Mouse (Mus musculus) heart, embryonic 11.5 days (tissue): ENCODE results near the gene Gdf11. TPM values are rescaled to one million over a fixed set of nuclear protein-coding genes. Genes with fewer than 3 reads are reported as not detected.

ENCODE experiments used
- ATAC-seq: fragments of 200-750 bp; cut with Nextera tagmentation; replicated peaks from 2 replicates; pipeline ENCODE4 v1.8.0; 2017; ENCODE audit warnings: moderate library complexity; ENCODE audit not compliant: insufficient number of reproducible peaks, low FRiP score, low TSS enrichment
- H3K27ac ChIP-seq: fragments of 300-500 bp; sonication (generic); 2 replicates; pipeline ENCODE4 v1.5.1; 2014; ENCODE audit warnings: mild to moderate bottlenecking, low read depth, low read length
- H3K27me3 ChIP-seq: fragments of 300-500 bp; sonication (generic); 2 replicates; pipeline ENCODE4 v1.6.1; 2014; ENCODE audit warnings: mild to moderate bottlenecking, low read length, mixed read lengths; ENCODE audit not compliant: control insufficient read depth, insufficient read depth
- H3K36me3 ChIP-seq: fragments of 300-500 bp; sonication (generic); 2 replicates; pipeline ENCODE4 v1.6.1; 2014; ENCODE audit warnings: mild to moderate bottlenecking, low read length, moderate library complexity, mixed read lengths; ENCODE audit not compliant: control insufficient read depth, insufficient read depth
- H3K4me1 ChIP-seq: fragments of 300-500 bp; sonication (generic); 2 replicates; pipeline ENCODE4 v1.6.1; 2014; ENCODE audit warnings: low read length; ENCODE audit not compliant: control insufficient read depth, insufficient read depth
- H3K4me2 ChIP-seq: fragments of 300-500 bp; sonication (generic); 2 replicates; pipeline ENCODE4 v1.6.1; 2014; ENCODE audit warnings: mild to moderate bottlenecking, moderate library complexity
- H3K4me3 ChIP-seq: fragments of 300-500 bp; sonication (generic); 2 replicates; pipeline ENCODE4 v1.5.1; 2014; ENCODE audit warnings: low read depth, low read length
- H3K9ac ChIP-seq: fragments of 300-500 bp; sonication (generic); 2 replicates; pipeline ENCODE4 v1.6.1; 2014; ENCODE audit warnings: mild to moderate bottlenecking, low read depth, low read length, moderate library complexity
- H3K9me3 ChIP-seq: fragments of 300-500 bp; sonication (generic); replicated peaks from 2 replicates; pipeline ENCODE4 v1.6.1; 2016; ENCODE audit warnings: low read length; ENCODE audit not compliant: control insufficient read depth
- WGBS: fragments of 180-500 bp; shearing (Covaris S2); extraction: QIAGEN DNeasy Blood & Tissue Kit; methylation state at CpG from one replicate; pipeline ENCODE4 v1.1.7; 2014; ENCODE audit not compliant: insufficient replicate concordance; 5-methylcytosine and 5-hydroxymethylcytosine counted together
- polyA plus RNA-seq: library from polyadenylated mRNA; unstranded; fragments of >200 nt; fragmentation: Nextera tagmentation; extraction: Ambion mirVana; gene quantifications from 2 replicates; pipeline ENCODE4 v1.2.1, GENCODE M21; 2014

Gdf11 gene
- polyA plus RNA-seq, 1 experiment from 2014 or later: 4.1 TPM

GRCm38 (mm10) chr10:128921883-128922821 lies 30.6 kb upstream of the Gdf11 start:
- Histone ChIP-seq H3K4me1 (peaks cover 13% of the 10 kb centered on the region), H3K9me3 (no peaks in the 10 kb centered on the region), H3K27me3 (no peaks in the 10 kb centered on the region), H3K27ac (no peak overlapping the region), H3K36me3 (peaks cover 3% of the 10 kb centered on the region; the same call in 1 of the 2 replicates), H3K4me2 (peak overlapping the region; percentile 90), H3K9ac (peak overlapping the region; percentile 90), H3K4me3 (peak overlapping the region; percentile 90)
- ATAC-seq: no peak; the same call in 1 of the 2 replicates
- WGBS: 69% methylated on average over 16 of the region's 16 CpGs

GRCm38 (mm10) chr10:128921251-128921650 lies 29.7 kb upstream of the Gdf11 start:
- Histone ChIP-seq H3K4me3 (no peak overlapping the region), H3K4me1 (peaks cover 13% of the 10 kb centered on the region), H3K4me2 (no peak overlapping the region), H3K27ac (peak overlapping the region; percentile 35; the same call in 1 of the 2 replicates), H3K36me3 (peaks cover 3% of the 10 kb centered on the region; the same call in 1 of the 2 replicates), H3K27me3 (no peaks in the 10 kb centered on the region), H3K9me3 (no peaks in the 10 kb centered on the region), H3K9ac (no peak overlapping the region)
- no peak for ATAC-seq
- WGBS: 41% methylated on average over 1 of the region's 1 CpGs

- Histone ChIP-seq H3K27me3 (no peaks in the 10 kb centered on the region), H3K36me3 (peaks cover 3% of the 10 kb centered on the region; the same call in 1 of the 2 replicates), H3K9me3 (no peaks in the 10 kb centered on the region), H3K27ac (no peak overlapping the region), H3K4me1 (peaks cover 13% of the 10 kb centered on the region), H3K4me3 (no peak overlapping the region), H3K4me2 (no peak overlapping the region), H3K9ac (no peak overlapping the region)
- 49% methylated on average over 3 of the region's 3 CpGs for WGBS
- no peak for ATAC-seq
Observed at GRCm38 (mm10) chr10:128920736-128921161, 29.2 kb upstream of the Gdf11 start.

- H3K9me3 ChIP-seq: no peaks in the 10 kb centered on the region
- no peak overlapping the region for H3K4me2 ChIP-seq
- H3K27ac ChIP-seq: no peak overlapping the region
- no peaks in the 10 kb centered on the region for H3K27me3 ChIP-seq
- H3K36me3 ChIP-seq: peaks cover 3% of the 10 kb centered on the region; the same call in 1 of the 2 replicates
- WGBS: 82% methylated on average over 7 of the region's 7 CpGs
- H3K4me3 ChIP-seq: no peak overlapping the region
- H3K9ac ChIP-seq: no peak overlapping the region
- no peak for ATAC-seq
- peaks cover 13% of the 10 kb centered on the region for H3K4me1 ChIP-seq
Observed at GRCm38 (mm10) chr10:128919966-128920365, 28.4 kb upstream of the Gdf11 start.

GRCm38 (mm10) chr10:128919203-128919631 lies 27.7 kb upstream of the Gdf11 start:
- no peak overlapping the region for H3K9ac ChIP-seq
- H3K27ac ChIP-seq: no peak overlapping the region
- no peaks in the 10 kb centered on the region for H3K9me3 ChIP-seq
- no peak for ATAC-seq
- no peaks in the 10 kb centered on the region for H3K27me3 ChIP-seq
- peaks cover 13% of the 10 kb centered on the region for H3K4me1 ChIP-seq
- no peak overlapping the region for H3K4me2 ChIP-seq
- no peak overlapping the region for H3K4me3 ChIP-seq
- peaks cover 5% of the 10 kb centered on the region for H3K36me3 ChIP-seq
- WGBS: 18% methylated on average over 6 of the region's 6 CpGs

- Histone ChIP-seq H3K36me3 (peaks cover 12% of the 10 kb centered on the region), H3K27me3 (no peaks in the 10 kb centered on the region), H3K4me2 (no peak overlapping the region), H3K4me3 (no peak overlapping the region), H3K27ac (no peak overlapping the region), H3K4me1 (peaks cover 8% of the 10 kb centered on the region), H3K9ac (no peak overlapping the region), H3K9me3 (no peaks in the 10 kb centered on the region)
- WGBS: 73% methylated on average over 7 of the region's 7 CpGs
- ATAC-seq: no peak
Observed at GRCm38 (mm10) chr10:128918246-128918645, 26.7 kb upstream of the Gdf11 start.

- 88% methylated on average over 6 of the region's 6 CpGs for WGBS
- no peak for ATAC-seq
- Histone ChIP-seq H3K27ac (no peak overlapping the region), H3K36me3 (peaks cover 12% of the 10 kb centered on the region), H3K9ac (no peak overlapping the region), H3K4me3 (no peak overlapping the region), H3K4me1 (peaks cover 7% of the 10 kb centered on the region), H3K27me3 (no peaks in the 10 kb centered on the region), H3K4me2 (no peak overlapping the region), H3K9me3 (no peaks in the 10 kb centered on the region)
Observed at GRCm38 (mm10) chr10:128917400-128917799, 25.9 kb upstream of the Gdf11 start.

- peaks cover 12% of the 10 kb centered on the region for H3K36me3 ChIP-seq
Observed at GRCm38 (mm10) chr10:128916665-128917064, 25.1 kb upstream of the Gdf11 start.

More at GRCm38 (mm10) chr10:128916665-128917064, 25.1 kb upstream of the Gdf11 start:
- Histone ChIP-seq H3K9ac (no peak overlapping the region), H3K27me3 (no peaks in the 10 kb centered on the region), H3K9me3 (no peaks in the 10 kb centered on the region), H3K4me3 (no peak overlapping the region), H3K4me1 (no peaks in the 10 kb centered on the region; the same call in none of the 2 replicates), H3K27ac (no peak overlapping the region), H3K4me2 (no peak overlapping the region)
- ATAC-seq: no peak
- WGBS: 88% methylated on average over 3 of the region's 3 CpGs
